Mouse (Mus musculus) ovary, postnatal 36 days (tissue): ENCODE results near the gene Masp2.

Experiments
- DNase-seq: peaks from one replicate; pipeline ENCODE4 v3.0.0; 2022; ENCODE audit warnings: low spot score, mixed read lengths

The Masp2 gene

GRCm38 (mm10) chr4:148601871-148602270 lies 483 bp upstream of the Masp2 start:
- no peak for DNase-seq

- no peak for DNase-seq
Measured at GRCm38 (mm10) chr4:148603376-148604139, 1.2 kb downstream of the Masp2 start.

- DNase-seq, result no peak
Measured at GRCm38 (mm10) chr4:148604141-148604540, 1.8 kb downstream of the Masp2 start.

GRCm38 (mm10) chr4:148604541-148605165 lies 2.3 kb downstream of the Masp2 start:
- DNase-seq, result peak; percentile 61

DNA sequence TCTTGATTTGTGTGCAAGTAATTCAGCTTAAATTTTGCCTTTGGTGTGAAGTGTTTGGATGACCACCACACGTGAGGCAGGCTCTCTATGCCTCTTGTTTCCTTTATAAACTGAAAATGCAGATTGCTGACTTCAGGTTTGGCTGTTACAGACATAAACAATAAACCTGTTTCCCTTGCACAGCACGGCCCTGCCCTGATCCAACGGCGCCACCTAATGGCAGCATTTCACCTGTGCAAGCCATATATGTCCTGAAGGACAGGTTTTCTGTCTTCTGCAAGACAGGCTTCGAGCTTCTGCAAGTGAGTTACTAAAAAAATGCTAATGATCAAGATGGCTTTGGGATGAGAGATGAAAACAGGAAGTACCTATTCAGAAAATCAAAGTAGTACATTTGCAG lies 5.4 kb downstream of the Masp2 start:
- DNase-seq, result peak; percentile 70

GRCm38 (mm10) chr4:148609805-148610204 lies 7.5 kb downstream of the Masp2 start:
- no peak for DNase-seq

- no peak for DNase-seq
Measured at GRCm38 (mm10) chr4:148610631-148611364, 8.4 kb downstream of the Masp2 start.

GRCm38 (mm10) chr4:148612557-148612956 lies 10.2 kb downstream of the Masp2 start:
- no peak for DNase-seq

DNA sequence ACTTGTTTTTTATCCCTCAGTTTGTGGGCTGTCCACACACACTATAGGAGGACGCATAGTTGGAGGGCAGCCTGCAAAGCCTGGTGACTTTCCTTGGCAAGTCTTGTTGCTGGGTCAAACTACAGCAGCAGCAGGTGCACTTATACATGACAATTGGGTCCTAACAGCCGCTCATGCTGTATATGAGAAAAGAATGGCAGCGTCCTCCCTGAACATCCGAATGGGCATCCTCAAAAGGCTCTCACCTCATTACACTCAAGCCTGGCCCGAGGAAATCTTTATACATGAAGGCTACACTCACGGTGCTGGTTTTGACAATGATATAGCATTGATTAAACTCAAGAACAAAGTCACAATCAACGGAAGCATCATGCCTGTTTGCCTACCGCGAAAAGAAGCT lies 11.4 kb downstream of the Masp2 start:
- DNase-seq, result no peak

- no peak for DNase-seq
Measured at GRCm38 (mm10) chr4:148619805-148620204, 17.5 kb downstream of the Masp2 start.

DNA sequence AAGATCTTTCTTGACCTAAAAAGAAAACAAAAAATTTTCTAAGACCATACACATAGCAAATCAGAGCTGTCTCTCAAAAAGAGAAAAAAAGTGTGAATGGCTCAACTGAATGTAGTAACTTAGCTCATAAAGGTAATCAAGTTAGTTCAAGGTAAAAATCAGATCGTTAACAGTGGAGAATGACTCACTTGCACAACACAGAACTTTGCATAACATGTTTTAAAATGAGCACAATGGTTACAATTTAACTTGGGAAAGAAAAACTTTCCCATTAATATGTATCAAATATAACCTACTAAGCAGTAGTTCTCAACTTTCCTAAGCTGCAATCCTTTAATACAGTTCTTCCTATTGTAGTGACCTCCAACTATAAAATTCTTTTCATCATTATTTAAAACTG lies 18.4 kb downstream of the Masp2 start:
- DNase-seq, result no peak

DNA sequence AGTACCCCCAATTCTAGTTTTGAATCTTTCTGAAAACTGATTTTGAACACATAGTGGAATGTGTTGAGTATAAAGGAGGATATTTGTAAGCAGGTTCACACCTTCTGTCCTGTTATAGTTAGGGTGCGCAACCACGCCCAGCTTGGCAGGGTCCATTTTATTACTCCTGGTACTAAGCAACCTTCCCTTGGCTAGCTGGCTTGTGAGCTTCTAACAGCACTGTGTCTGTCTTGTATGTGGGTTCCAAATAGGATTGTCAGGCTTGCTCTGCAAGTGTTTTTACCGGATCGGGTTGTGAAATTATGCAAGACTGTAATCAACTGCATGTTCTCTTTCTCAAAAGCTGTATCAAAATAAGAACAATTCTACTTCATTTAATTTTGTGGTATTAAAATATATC lies 20.1 kb downstream of the Masp2 start:
- no peak for DNase-seq

GRCm38 (mm10) chr4:148623609-148624008 lies 21.3 kb downstream of the Masp2 start:
- no peak for DNase-seq

GRCm38 (mm10) chr4:148625010-148625409 lies 22.7 kb downstream of the Masp2 start:
- DNase-seq, result no peak

DNA sequence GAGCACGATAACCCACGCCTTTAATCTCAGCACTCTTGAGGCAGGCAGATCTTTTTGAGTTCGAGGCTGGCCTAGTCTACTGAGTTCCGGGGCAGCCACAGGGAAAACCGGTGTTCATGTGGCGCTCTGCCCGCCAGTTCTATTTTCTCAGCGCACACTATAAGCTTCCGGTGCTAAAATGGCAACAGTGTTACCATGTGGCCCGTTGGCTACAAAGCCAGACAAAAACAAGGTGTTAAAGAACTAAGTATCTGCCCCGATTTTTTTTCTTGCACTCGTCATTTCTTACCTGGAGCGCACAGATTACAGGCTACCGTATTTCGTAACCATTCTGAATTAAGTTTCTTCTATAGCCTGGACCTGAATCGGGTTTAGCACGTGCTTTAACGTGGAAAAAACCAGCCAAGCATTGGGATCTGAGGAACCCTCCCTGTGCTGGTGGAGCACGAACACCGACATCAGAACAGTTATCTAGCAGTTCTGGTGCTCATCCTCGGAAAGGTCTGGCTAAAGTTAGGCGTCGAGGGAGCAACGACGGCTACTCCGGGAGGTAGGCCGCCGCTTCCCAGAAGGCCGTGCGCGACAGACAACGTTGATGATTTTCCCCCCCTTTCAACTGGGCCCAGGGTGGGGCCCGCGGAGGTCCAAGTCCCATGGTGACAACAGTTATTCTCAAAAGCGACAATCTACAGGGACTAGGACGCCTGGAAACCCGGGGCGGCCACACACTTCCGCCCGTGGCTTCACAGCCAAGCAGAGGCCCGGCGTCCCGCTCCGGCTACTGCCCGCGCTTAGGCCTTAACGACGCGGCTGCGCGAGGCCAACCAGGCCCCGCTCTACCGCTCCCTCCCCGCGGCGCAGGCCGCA lies 23.6 kb downstream of the Masp2 start:
- no peak for DNase-seq

GRCm38 (mm10) chr4:148626623-148627185 lies 24.4 kb downstream of the Masp2 start, which contains the start of gene Tardbp:
Gene Tardbp (minus strand): TSS chr4:148627019.
- peak; percentile 97 for DNase-seq

- DNase-seq, result no peak
Measured at GRCm38 (mm10) chr4:148627246-148627645, 24.9 kb downstream of the Masp2 start.

DNA sequence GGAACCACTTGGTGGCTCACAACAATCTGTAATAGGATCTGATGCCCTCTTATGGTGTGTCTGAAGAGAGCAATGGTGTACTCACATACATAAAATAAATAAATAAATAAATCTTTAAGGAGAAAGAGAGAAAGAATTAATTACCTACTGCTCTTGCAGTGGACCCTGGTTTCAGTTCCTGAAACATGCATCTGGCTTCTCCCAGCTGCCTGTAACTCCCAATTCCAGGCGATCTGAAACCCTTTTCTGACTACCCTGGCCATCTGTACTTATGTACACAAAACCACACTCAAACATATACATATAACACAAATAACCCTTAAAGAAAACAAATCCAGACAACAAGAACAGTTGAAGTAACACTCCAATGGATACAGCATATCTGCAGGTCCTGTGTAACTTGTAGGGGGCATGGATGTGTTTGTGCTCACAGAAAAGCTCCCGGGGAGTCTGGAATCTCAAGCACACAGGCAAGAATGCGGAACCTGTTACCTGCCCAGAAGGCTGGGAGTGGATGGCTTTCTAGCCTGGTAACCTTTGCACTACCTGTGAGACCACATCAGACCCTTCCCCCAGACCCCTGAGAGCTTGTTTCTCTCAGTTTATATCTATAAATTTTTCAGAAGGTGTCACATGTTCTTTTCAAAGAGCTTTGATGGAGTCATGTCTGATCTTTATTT lies 29.8 kb downstream of the Masp2 start:
- no peak for DNase-seq

DNA sequence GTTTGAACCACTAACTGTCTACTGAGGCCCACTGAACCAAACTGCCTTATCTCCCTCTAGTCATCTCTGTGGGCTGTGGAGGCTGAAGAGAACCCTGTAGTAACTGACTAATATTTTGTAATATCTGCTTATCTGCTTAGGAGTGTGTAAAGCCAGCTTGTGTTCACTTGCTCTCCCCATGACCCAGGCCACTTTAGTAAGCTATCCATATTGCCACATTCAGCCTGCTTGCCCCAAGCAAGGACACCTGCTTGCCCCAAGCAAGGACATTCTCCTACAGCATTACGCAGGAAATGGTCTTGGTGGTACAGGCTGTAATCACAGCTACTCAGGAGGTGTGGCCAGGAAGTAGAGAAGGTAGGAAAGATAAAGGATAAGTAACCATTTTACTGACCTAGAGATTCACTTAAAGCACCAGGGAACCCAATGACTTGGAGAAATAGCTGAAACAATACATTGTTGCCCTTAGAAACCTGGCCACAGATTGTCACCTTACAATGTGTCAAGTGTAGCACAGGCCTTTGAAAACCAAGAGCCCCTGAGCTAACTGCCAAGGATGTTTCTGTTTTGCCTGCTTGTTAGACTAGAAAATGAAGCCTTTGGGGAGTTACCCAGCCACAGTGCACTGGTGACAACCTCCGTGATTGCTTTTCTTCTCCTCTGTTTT lies 31.2 kb downstream of the Masp2 start:
- DNase-seq, result no peak

DNA sequence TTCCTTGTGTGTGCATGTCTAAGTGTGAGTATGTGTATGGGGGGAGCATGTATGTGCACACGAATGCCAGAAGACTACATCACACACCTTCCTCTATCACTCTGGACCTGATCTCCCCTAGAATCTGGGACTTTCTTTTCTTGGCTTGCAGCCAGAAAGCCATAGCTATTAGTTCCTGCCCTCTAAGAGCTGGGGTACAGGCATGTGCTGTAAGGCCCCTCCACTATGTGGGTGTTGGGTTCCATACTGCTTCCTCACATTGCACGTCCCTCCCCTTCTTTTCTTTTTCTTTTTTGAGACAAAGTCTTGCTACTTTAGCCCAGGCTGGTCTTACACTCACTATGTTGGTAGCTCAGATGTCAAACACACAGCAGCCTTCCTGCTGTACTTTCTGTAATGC lies 33.0 kb downstream of the Masp2 start:
- DNase-seq, result no peak

DNA sequence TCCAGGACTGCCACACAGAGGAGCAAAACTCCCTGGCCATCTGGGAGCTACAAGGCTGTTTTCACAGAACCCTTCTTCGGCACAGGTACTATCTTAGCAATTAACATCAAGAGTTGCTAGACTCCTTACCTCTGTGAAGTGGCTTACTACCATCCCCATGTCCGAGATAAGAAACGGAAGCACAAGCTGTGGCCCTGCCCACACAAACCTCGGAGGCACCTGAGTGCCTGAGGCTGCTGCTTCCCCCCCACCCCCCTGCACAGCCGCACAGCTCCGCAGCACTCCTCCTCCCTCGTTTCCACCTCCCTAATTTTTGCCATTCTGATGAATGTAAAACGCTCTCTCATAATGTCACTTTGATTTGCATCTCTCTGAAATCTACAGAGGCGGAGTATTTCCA lies 35.9 kb downstream of the Masp2 start:
- DNase-seq, result no peak
